Mouse (Mus musculus) ES-E14 (cell line): ENCODE measurements around the gene Gm128.

Source experiments
- CHD2 ChIP-seq: IDR thresholded peaks from 2 replicates; pipeline ENCODE4 v1.6.1; 2014; ENCODE audit warnings: mild to moderate bottlenecking, low read depth, low read length, inconsistent platforms
- ZC3H11A ChIP-seq: IDR thresholded peaks from 2 replicates; pipeline ENCODE4 v1.6.1; 2012; ENCODE audit warnings: low read depth, mild to moderate bottlenecking, inconsistent platforms, low read length, borderline replicate concordance

DNA sequence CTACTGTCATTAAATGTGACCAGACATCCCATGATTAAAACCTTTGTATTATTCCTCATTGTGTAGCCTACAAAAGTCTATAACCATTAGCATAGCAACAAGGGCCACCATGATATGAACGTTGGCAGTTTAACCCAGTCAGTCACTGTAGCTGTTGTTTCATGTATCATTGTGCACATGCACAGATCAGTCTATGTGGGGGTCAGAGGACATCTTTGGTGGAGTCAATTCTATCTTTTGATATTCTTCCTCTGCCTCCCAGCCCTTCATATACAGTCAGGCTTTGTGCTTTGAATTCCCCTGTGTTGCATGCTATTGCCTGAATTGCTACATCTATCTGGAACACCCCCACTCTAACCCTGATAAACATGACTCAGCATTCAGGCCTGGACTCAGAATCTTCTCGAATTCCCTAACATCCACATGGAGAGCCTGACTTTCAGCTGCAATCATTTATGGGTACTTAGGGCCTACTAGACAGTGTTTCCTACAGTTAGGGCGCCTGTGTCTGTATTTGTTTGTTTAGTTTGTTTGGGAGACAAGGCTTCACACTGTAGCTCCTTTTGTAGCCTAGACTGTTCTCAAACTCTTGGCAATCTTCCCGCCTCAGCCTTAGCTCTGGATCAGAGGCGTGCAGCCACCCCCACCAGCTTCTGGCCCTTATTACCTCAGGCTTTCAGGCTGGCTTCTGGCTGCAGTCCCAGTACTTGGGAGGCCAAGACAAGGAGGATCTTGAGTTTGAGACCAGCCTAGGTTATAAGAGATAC is 5.2 kb upstream of the Gm128 start:
- TF ChIP-seq ZC3H11A (no peak), CHD2 (no peak)
